Mouse (Mus musculus) G1E (cell line): Measurements from ENCODE around the gene Pskh1. TPM values are rescaled to one million over a fixed set of nuclear protein-coding genes. Genes with fewer than 3 reads are reported as not detected.
A peak's percentile ranks its signal among the peaks of the same experiment; 100 is the strongest.

Source experiments
- ATAC-seq: 2 replicates; pipeline ENCODE4 v1.8.0; 2016; ENCODE audit warnings: mild to moderate bottlenecking; ENCODE audit not compliant: insufficient number of reproducible peaks, poor library complexity, low FRiP score, severe bottlenecking; ENCODE audit errors: extremely low read depth
- DNase-seq: peaks from one replicate; pipeline ENCODE4 v3.0.0; 2012; ENCODE audit warnings: low spot score
- H3K27me3 ChIP-seq: 2 replicates; pipeline ENCODE4 v1.6.1; 2012; ENCODE audit warnings: mild to moderate bottlenecking, low read length, inconsistent platforms; ENCODE audit not compliant: insufficient read depth
- H3K36me3 ChIP-seq: replicated peaks from 2 replicates; pipeline ENCODE3; 2012; ENCODE audit warnings: mild to moderate bottlenecking, inconsistent platforms
- H3K4me1 ChIP-seq: 2 replicates; pipeline ENCODE4 v1.6.1; 2012; ENCODE audit warnings: low read depth, low read length, inconsistent platforms, mixed read lengths; ENCODE audit not compliant: insufficient read depth
- H3K4me3 ChIP-seq: 2 replicates; pipeline ENCODE4 v1.5.1; 2012; ENCODE audit warnings: low read depth, mild to moderate bottlenecking, inconsistent platforms, low read length, moderate library complexity, mixed read lengths
- H3K9me3 ChIP-seq: replicated peaks from 2 replicates; pipeline ENCODE4 v1.6.1; 2012; ENCODE audit warnings: inconsistent platforms
- CTCF ChIP-seq: IDR thresholded peaks from 2 replicates; pipeline ENCODE4 v1.5.1; 2012; ENCODE audit warnings: low read depth, low read length, inconsistent platforms, mixed read lengths
- GATA1 ChIP-seq: IDR thresholded peaks from 2 replicates; pipeline ENCODE4 v1.6.1; 2012; ENCODE audit warnings: borderline replicate concordance, low read length, inconsistent platforms, mixed read lengths
- GATA2 ChIP-seq: IDR thresholded peaks from 2 replicates; pipeline ENCODE4 v1.6.1; 2012; ENCODE audit warnings: low read depth, low read length, inconsistent platforms, borderline replicate concordance
- POLR2AphosphoS5 ChIP-seq: IDR thresholded peaks from 2 replicates; pipeline ENCODE4 v1.6.1; 2012; ENCODE audit warnings: low read depth, low read length, inconsistent platforms; ENCODE audit not compliant: insufficient replicate concordance
- TAL1 ChIP-seq: conservative IDR thresholded peaks from 2 replicates; pipeline ENCODE4 v1.6.1; 2012; ENCODE audit warnings: low read depth, low read length, inconsistent platforms, mixed read lengths
- polyA plus RNA-seq: library from polyadenylated mRNA; stranded (reverse); fragments of >175 nt; gene quantifications from 2 replicates; pipeline ENCODE4 v1.2.3, GENCODE M21; 2012
- total RNA-seq, 2 experiments: library from RNA; stranded (forward) in 1 of 2; stranded (reverse) in 1 of 2; fragments of 200-1000 nt in 1 of 2; fragments of >200 nt in 1 of 2; fragmentation: Nextera tagmentation in 1 of 2; gene quantifications; 2 replicates each; pipeline ENCODE4 v1.2.3; 2014 to 2017

The Pskh1 gene
- total and polyA plus RNA-seq, 3 experiments, result 19.5 to 26.1 (median 21.3) TPM

- ATAC-seq (peak; percentile 92), DNase-seq (peak; percentile 94)
- no peaks in the 10 kb centered on the region for H3K27me3 ChIP-seq
- TF ChIP-seq POLR2AphosphoS5, result no peak
- TF ChIP-seq GATA1, result no peak
- no peak for TF ChIP-seq TAL1
- no peak for TF ChIP-seq CTCF
- TF ChIP-seq GATA2, result no peak
- peaks cover 58% of the 10 kb centered on the region for H3K36me3 ChIP-seq
- peak within 1 kb of the TSS; percentile 95 for H3K4me3 ChIP-seq
- no peaks in the 10 kb centered on the region for H3K9me3 ChIP-seq
- peaks cover 79% of the 10 kb centered on the region for H3K4me1 ChIP-seq
Measured at GRCm38 (mm10) chr8:105860143-105860981, 39.9 kb upstream of the Pskh1 start, which contains the start of gene Nutf2. Gene Nutf2 (plus strand): TSS chr8:105860580.

GRCm38 (mm10) chr8:105861951-105862350, 38.3 kb upstream of the Pskh1 start:
- ATAC-seq, result no peak
- peak; percentile 20 for DNase-seq
- no peaks in the 10 kb centered on the region for H3K27me3 ChIP-seq
- no peaks in the 10 kb centered on the region for H3K9me3 ChIP-seq
- H3K4me1 ChIP-seq, result peaks cover 79% of the 10 kb centered on the region
- TF ChIP-seq TAL1 (no peak), GATA1 (no peak), CTCF (no peak), GATA2 (no peak), POLR2AphosphoS5 (no peak)
- H3K4me3 ChIP-seq, result peak overlapping the region; percentile 95; the same call in 1 of the 2 replicates
- peaks cover 63% of the 10 kb centered on the region for H3K36me3 ChIP-seq

- TF ChIP-seq CTCF (0 out of 2 replicates have a peak, but pooled peaks have one; percentile 6), GATA1 (no peak)
- DNase-seq (no peak), ATAC-seq (no peak)
- H3K27me3 ChIP-seq, result no peaks in the 10 kb centered on the region
- H3K4me1 ChIP-seq, result peaks cover 78% of the 10 kb centered on the region
- H3K4me3 ChIP-seq, result no peak overlapping the region
- H3K9me3 ChIP-seq, result no peaks in the 10 kb centered on the region
- peaks cover 90% of the 10 kb centered on the region for H3K36me3 ChIP-seq
Measured at GRCm38 (mm10) chr8:105866364-105867029, 33.7 kb upstream of the Pskh1 start.

- TF ChIP-seq GATA1, result no peak
- no peak for DNase-seq
- Histone ChIP-seq H3K36me3 (peaks cover 94% of the 10 kb centered on the region), H3K9me3 (no peaks in the 10 kb centered on the region), H3K4me1 (peaks cover 23% of the 10 kb centered on the region), H3K27me3 (no peaks in the 10 kb centered on the region), H3K4me3 (no peak overlapping the region)
- ATAC-seq, result no peak
Measured at GRCm38 (mm10) chr8:105874301-105874700, 25.9 kb upstream of the Pskh1 start.

GRCm38 (mm10) chr8:105880754-105881520, 19.3 kb upstream of the Pskh1 start, which contains the start of gene Edc4:
Gene Edc4 (plus strand): TSS chr8:105880881.
- Histone ChIP-seq H3K4me1 (peaks cover 29% of the 10 kb centered on the region), H3K9me3 (no peaks in the 10 kb centered on the region), H3K27me3 (no peaks in the 10 kb centered on the region), H3K36me3 (peaks cover 82% of the 10 kb centered on the region), H3K4me3 (peak within 1 kb of the TSS; percentile 93)
- DNase-seq (peak; percentile 60), ATAC-seq (peak; percentile 89)
- TF ChIP-seq POLR2AphosphoS5, result no peak
- TF ChIP-seq CTCF, result no peak
- TF ChIP-seq TAL1, result no peak
- TF ChIP-seq GATA1, result no peak
- TF ChIP-seq GATA2, result no peak

DNA sequence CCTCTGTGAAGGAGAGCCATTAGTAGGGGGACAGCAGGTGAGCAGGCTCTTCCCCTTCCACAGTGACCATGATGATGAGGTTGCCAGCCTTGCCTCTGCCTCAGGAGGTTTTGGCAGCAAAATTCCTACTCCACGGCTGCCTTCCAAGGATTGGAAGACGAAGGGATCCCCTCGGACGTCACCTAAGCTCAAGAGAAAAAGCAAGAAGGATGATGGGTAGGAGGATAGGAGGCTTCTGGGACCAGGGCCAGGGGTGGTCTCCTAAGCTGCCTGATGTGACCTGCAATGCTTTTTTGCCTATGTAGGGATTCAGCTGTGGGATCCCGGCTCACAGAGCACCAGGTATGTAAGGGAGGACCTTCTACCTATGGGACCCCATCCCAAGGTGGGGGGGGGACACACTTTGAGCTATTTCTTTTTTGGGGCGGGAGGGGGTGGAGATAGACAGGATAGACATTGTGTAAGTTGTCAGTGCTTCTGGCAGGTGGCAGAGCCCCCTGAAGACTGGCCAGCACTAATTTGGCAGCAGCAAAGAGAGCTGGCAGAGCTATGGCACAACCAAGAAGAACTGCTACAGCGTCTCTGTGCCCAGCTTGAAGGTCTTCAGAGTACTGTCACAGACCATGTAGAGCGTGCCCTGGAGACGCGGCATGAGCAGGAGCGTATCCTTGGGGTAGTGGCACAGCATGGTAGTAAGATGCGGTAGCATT, 10.3 kb upstream of the Pskh1 start:
- Histone ChIP-seq H3K4me3 (no peak overlapping the region), H3K27me3 (no peaks in the 10 kb centered on the region), H3K9me3 (no peaks in the 10 kb centered on the region), H3K36me3 (peaks cover 99% of the 10 kb centered on the region), H3K4me1 (peaks cover 3% of the 10 kb centered on the region)
- TF ChIP-seq GATA1 (no peak), CTCF (no peak), GATA2 (no peak), TAL1 (no peak), POLR2AphosphoS5 (no peak)
- ATAC-seq (no peak), DNase-seq (no peak)
